ENCODE assay signal across 9 mouse cellular contexts in the genomic region with DNA sequence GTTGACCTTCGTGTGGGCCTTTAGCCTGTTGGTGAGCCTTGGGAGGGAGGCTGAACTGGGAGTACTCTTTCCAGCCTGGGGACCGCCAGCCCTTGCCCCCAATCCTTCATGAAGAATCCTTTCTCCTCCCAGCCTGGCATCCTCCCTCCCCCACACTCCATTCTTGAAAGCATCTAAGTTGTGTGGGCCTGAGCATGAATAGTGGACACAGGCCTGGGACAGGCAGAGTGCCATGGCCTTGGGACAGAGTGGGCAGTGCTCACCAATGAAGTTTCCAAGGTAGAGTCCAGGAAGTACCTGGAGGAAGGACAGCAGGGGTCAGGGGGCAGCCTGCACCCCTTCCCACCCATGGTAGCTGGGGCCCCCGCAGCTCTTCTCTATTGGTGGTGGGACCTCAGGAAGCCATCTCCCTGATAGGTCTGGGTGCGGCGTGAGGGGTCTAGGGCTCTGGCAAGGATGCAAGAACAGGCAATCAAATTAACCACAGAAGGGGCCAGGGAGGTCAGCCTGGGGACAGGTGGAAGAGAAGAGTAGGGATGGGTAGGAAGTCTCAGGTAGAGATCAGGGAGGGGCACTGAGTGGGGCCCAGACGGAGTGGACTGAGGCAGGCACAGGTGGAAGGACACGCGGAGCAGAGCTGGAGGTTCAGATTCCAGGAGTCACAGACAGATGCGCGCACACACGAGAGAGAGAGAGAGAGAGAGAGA. TPM values are rescaled to one million over a fixed set of nuclear protein-coding genes. Genes with fewer than 3 reads are reported as not detected.
DNase-seq lines count a peak whose midpoint lies in the region; ATAC-seq and TF ChIP-seq lines count a peak whose summit lies in the region.
"Had no signal": no experiment of that assay in that cellular context is flagged by ENCODE, and none has a peak within 500 bp of the region (broad histone marks: within the 10 kb centered on the region; RNA-seq: fewer than 3 reads in every experiment).

No protein-coding gene starts in this region.

- no peak overlapping the region for H3K27ac ChIP-seq in layer of hippocampus, adult 2 months
- H3K27ac ChIP-seq in forebrain, embryonic 14.5 days (ENCODE audit: low read depth, low read length), result no peak overlapping the region
- H3K27ac ChIP-seq in intestine, postnatal 0 days (ENCODE audit: low read depth, low read length), result no peak overlapping the region
- no peak overlapping the region for H3K27ac ChIP-seq in stomach, embryonic 16.5 days (ENCODE audit: low read length)

- H3K4me3 ChIP-seq in layer of hippocampus, adult 2 months, result peak overlapping the region; percentile 80
- H3K4me3 ChIP-seq in forebrain, embryonic 14.5 days (ENCODE audit: low read depth, low read length), result peak overlapping the region; percentile 71
- no peak overlapping the region for H3K4me3 ChIP-seq in intestine, postnatal 0 days (ENCODE audit: low read depth, low read length)
- H3K4me3 ChIP-seq in stomach, embryonic 16.5 days (replicated peaks; ENCODE audit: low read length), result no peak overlapping the region

- no peaks in the 10 kb centered on the region for H3K36me3 ChIP-seq in forebrain, embryonic 14.5 days (ENCODE audit: control insufficient read depth, insufficient read depth, low read length)
- H3K36me3 ChIP-seq in intestine, postnatal 0 days (ENCODE audit: control insufficient read depth, insufficient read depth), result no peaks in the 10 kb centered on the region
- H3K36me3 ChIP-seq in stomach, embryonic 16.5 days (ENCODE audit: control insufficient read depth, insufficient read depth, low read length), result no peaks in the 10 kb centered on the region

- no peak for DNase-seq in layer of hippocampus, adult 2 months (ENCODE audit: low spot score in 2 of 2)
- DNase-seq in layer of hippocampus, postnatal 36 days, result no peak
- DNase-seq in forebrain, embryonic 14.5 days (ENCODE audit: low spot score), result no peak
- no peak for DNase-seq in Muller cell, postnatal 12 days (ENCODE audit: inconsistent ontology term)
- DNase-seq in urinary bladder, adult 2 months (ENCODE audit: low spot score), result no peak
- DNase-seq: thymus, adult 18-20 months had no signal

- peak overlapping the region; percentile 90 for H3K4me2 ChIP-seq in forebrain, embryonic 14.5 days (ENCODE audit: low read length)
- 0 out of 2 replicates have a peak overlapping the region, but pooled peaks have one; percentile 91 for H3K4me2 ChIP-seq in intestine, postnatal 0 days (replicated peaks; ENCODE audit: low read depth)
- H3K4me2 ChIP-seq in stomach, embryonic 16.5 days (ENCODE audit: low read depth, low read length), result peak overlapping the region; percentile 74

- H3K9ac ChIP-seq in forebrain, embryonic 14.5 days (ENCODE audit: low read length), result peak overlapping the region; percentile 84; the same call in 1 of the 2 replicates
- H3K9ac ChIP-seq in intestine, postnatal 0 days (ENCODE audit: low read depth, low read length), result no peak overlapping the region
- H3K9ac ChIP-seq in stomach, embryonic 16.5 days (ENCODE audit: low read length), result no peak overlapping the region

- WGBS in forebrain, embryonic 14.5 days, result 41% methylated on average over 11 of the region's 11 CpGs
- WGBS in intestine, postnatal 0 days, result 33% methylated on average over 11 of the region's 11 CpGs
- WGBS in stomach, embryonic 16.5 days, result 41% methylated on average over 11 of the region's 11 CpGs

- peaks cover 3% of the 10 kb centered on the region; the same call in 1 of the 2 replicates for H3K27me3 ChIP-seq in forebrain, embryonic 14.5 days (replicated peaks; ENCODE audit: control insufficient read depth, insufficient read depth, low read length)
- H3K27me3 ChIP-seq in intestine, postnatal 0 days (replicated peaks; ENCODE audit: control insufficient read depth, insufficient read depth, low read length), result peaks cover 28% of the 10 kb centered on the region
- peaks cover 39% of the 10 kb centered on the region for H3K27me3 ChIP-seq in stomach, embryonic 16.5 days (ENCODE audit: control insufficient read depth, insufficient read depth, low read length)

- H3K9me3 ChIP-seq in forebrain, embryonic 14.5 days (replicated peaks; ENCODE audit: control insufficient read depth, low read length), result no peaks in the 10 kb centered on the region
- no peaks in the 10 kb centered on the region for H3K9me3 ChIP-seq in intestine, postnatal 0 days (ENCODE audit: control insufficient read depth)
- H3K9me3 ChIP-seq in stomach, embryonic 16.5 days (replicated peaks; ENCODE audit: control insufficient read depth, low read length), result no peaks in the 10 kb centered on the region

- ATAC-seq in forebrain, embryonic 14.5 days, result no peak
- no peak for ATAC-seq in intestine, postnatal 0 days
- ATAC-seq in stomach, embryonic 16.5 days (ENCODE audit: insufficient read depth, low FRiP score), result no peak

- H3K4me1 ChIP-seq in forebrain, embryonic 14.5 days (ENCODE audit: control insufficient read depth, insufficient read depth, low read length), result peaks cover 4% of the 10 kb centered on the region; the same call in 1 of the 2 replicates
- no peaks in the 10 kb centered on the region for H3K4me1 ChIP-seq in intestine, postnatal 0 days (replicated peaks; ENCODE audit: control insufficient read depth, insufficient read depth, low read length)
- H3K4me1 ChIP-seq in stomach, embryonic 16.5 days (ENCODE audit: control insufficient read depth, insufficient read depth, low read length), result 0 out of 2 replicates have a peak, but pooled peaks cover 4% of the 10 kb centered on the region

- TF ChIP-seq CTCF in layer of hippocampus, adult 2 months (conservative IDR thresholded peaks at IDR 0.05), result no peak
- no peak for TF ChIP-seq CTCF in intestine, postnatal 0 days (IDR thresholded peaks at IDR 0.05; ENCODE audit: low read depth)

RNA-seq across cellular contexts. Expression of gene Dusp15, which starts 1.0 kb away (rescaled TPM):
- total RNA-seq in layer of hippocampus, adult 2 months (2021), result 10 to 100 TPM in 1 of 2 experiments, 1 to 10 TPM in 1; 9.3 to 11.9 TPM
- total RNA-seq in layer of hippocampus, postnatal 36 days (2021), result 10 to 100 TPM; 10.7 to 11.1 TPM
- polyA plus RNA-seq in forebrain, embryonic 14.5 days (2014; fragmentation: Nextera tagmentation; extraction: Ambion mirVana), result 6.4 and 6.6 TPM in 2 replicates
- polyA plus RNA-seq in intestine, postnatal 0 days (2015; fragmentation: Nextera tagmentation; extraction: Ambion mirVana), result 0.13 TPM in 1 of 2 replicates, not detected in the other
- 0.06 and 0.24 TPM in 2 replicates for polyA plus RNA-seq in stomach, embryonic 16.5 days (2015; fragmentation: Nextera tagmentation; extraction: Ambion mirVana)
- polyA plus RNA-seq in urinary bladder, adult 2 months (2012; rRNA removed), result 0.13 and 0.61 TPM in 2 replicates

RNA-seq across cellular contexts. Expression of gene Ttll9, which starts 11.8 kb away (rescaled TPM):
- total RNA-seq in layer of hippocampus, adult 2 months (2021), result 1 to 10 TPM in 1 of 2 experiments, under 1 TPM in 1; 0.79 to 1.5 TPM
- 1 to 10 TPM; 1.0 TPM for total RNA-seq in layer of hippocampus, postnatal 36 days (2021)
- 2.5 and 4.3 TPM in 2 replicates for polyA plus RNA-seq in forebrain, embryonic 14.5 days (2014; fragmentation: Nextera tagmentation; extraction: Ambion mirVana)
- 0.65 TPM in 1 of 2 replicates, not detected in the other for polyA plus RNA-seq in intestine, postnatal 0 days (2015; fragmentation: Nextera tagmentation; extraction: Ambion mirVana)
- polyA plus RNA-seq in stomach, embryonic 16.5 days (2015; fragmentation: Nextera tagmentation; extraction: Ambion mirVana), result 0.27 TPM in 2 replicates
- polyA plus RNA-seq in urinary bladder, adult 2 months (2012; rRNA removed), result 0.04 and 0.12 TPM in 2 replicates

RNA-seq across cellular contexts. Expression of gene Foxs1, which starts 17.5 kb away (rescaled TPM):
- under 1 TPM; 0.37 to 0.84 TPM for total RNA-seq in layer of hippocampus, adult 2 months (2021)
- total RNA-seq in layer of hippocampus, postnatal 36 days (2021), result under 1 TPM; 0.35 to 0.68 TPM
- polyA plus RNA-seq in forebrain, embryonic 14.5 days (2014; fragmentation: Nextera tagmentation; extraction: Ambion mirVana), result 4.0 TPM in 2 replicates
- 2.1 and 2.9 TPM in 2 replicates for polyA plus RNA-seq in intestine, postnatal 0 days (2015; fragmentation: Nextera tagmentation; extraction: Ambion mirVana)
- polyA plus RNA-seq in stomach, embryonic 16.5 days (2015; fragmentation: Nextera tagmentation; extraction: Ambion mirVana), result 4.5 and 5.3 TPM in 2 replicates
- polyA plus RNA-seq in urinary bladder, adult 2 months (2012; rRNA removed), result 1.3 and 1.9 TPM in 2 replicates

RNA-seq across cellular contexts. Expression of gene Mylk2, which starts 39.4 kb away (rescaled TPM):
- total RNA-seq in layer of hippocampus, adult 2 months (2021), result not detected
- total RNA-seq in layer of hippocampus, postnatal 36 days (2021), result not detected
- not detected in 2 replicates for polyA plus RNA-seq in forebrain, embryonic 14.5 days (2014; fragmentation: Nextera tagmentation; extraction: Ambion mirVana)
- 0.07 TPM in 1 of 2 replicates, not detected in the other for polyA plus RNA-seq in intestine, postnatal 0 days (2015; fragmentation: Nextera tagmentation; extraction: Ambion mirVana)
- 0.07 and 1.8 TPM in 2 replicates for polyA plus RNA-seq in stomach, embryonic 16.5 days (2015; fragmentation: Nextera tagmentation; extraction: Ambion mirVana)
- 0.34 and 0.63 TPM in 2 replicates for polyA plus RNA-seq in urinary bladder, adult 2 months (2012; rRNA removed)
- total RNA-seq: layer of hippocampus, adult 18-20 months had no signal

Comparison
In these comparisons a context has a peak if more than half of its experiments do, and no peak if none do; other contexts are left out.
1. H3K4me3 ChIP-seq: peak in layer of hippocampus, adult 2 months (single experiment) and forebrain, embryonic 14.5 days (single experiment); none in intestine, postnatal 0 days (single experiment) and stomach, embryonic 16.5 days (single experiment).
2. Peak in every context shown above with its lines, with median percentiles within 50 percentile points of each other: H3K4me2 ChIP-seq.